Mouse (Mus musculus) cerebellum, adult 18-20 months (tissue): Measurements from ENCODE around the gene Prok2.

ENCODE experiments used
- DNase-seq, 2 experiments: peaks; one replicate each; pipeline ENCODE4 v3.0.0; 2021

The Prok2 gene

DNA sequence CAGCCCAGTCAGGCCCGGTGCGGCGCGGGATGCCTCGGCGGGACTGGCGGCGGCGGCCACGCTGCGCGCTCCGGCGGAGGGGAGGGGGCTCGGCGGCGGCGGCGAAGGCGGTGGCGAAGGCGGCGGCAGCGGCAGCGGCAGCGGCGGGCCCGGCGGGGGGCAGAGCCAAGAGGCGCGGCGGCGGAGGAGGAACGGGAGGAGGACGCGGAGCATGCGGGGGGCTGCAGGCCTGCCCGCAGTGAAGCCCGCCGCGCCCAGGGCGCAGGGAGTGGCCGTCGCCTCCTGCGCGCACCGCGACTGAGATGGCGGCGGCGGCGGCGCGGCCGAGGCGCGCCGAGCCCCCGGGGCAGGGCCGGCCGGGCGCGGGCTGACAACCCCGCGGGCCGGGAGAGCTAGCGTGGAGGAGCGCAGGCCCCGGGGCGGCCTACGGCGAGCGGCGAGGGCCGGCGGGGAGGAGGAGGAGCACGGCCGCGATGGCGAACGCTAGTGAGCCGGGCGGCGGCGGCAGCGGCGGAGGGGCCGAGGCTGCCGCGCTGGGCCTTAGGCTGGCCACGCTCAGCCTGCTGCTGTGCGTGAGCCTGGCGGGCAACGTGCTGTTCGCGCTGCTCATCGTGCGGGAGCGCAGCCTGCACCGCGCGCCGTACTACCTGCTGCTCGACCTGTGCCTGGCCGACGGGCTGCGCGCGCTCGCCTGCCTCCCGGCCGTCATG is 33.8 kb downstream of the Prok2 start, which contains the start of gene Gpr27:
Gene Gpr27, plus strand, starts transcription at position 474 of the 710 bp plus-strand sequence.
- peak; percentile 48 to 74 for DNase-seq

DNA sequence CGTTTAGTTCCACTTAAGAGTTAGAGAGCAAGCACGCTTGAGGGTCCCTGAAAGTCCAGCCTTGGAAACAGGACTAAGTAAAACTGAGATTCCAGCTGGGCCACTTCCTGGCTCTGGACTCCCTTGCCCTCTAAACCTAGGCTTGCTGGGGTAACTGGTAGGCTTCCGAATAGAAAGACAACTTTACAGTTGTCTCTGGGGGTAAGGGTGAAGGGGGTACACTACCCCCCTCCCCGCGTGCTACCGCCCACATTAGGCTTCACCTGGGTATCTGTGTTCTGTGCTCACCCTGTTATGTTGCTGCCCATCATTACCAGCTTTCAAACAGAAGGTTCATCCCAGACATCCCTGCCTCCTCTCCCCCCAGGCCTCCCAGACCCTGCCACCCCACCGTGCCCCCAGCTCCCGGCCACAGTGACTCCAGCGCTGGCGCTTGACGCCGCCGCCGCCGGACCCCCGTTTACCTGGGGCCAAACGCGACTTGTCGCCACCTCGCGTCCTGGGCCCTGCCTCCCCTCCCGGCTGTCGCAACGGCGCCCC is 34.5 kb downstream of the Prok2 start:
- DNase-seq = no peak

DNA sequence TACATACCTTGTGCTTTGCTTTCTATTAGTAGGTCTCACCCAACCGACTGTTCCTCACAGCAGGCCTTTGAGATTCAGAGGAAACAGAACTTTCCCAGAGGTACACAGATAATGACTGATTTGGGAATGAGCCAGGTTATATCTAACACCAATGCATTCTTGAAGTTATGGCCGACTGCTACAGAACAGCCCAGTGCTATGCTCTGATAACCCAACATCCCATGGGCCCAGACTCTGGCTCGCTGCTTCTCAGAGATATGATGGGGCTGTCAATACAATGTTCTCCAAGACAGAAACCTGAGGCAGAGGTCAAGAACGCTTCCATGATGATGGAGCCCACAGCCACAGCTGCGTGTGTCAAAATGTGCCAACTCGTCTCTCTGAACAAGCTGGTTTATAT is 37.7 kb downstream of the Prok2 start:
- no peak for DNase-seq

DNA sequence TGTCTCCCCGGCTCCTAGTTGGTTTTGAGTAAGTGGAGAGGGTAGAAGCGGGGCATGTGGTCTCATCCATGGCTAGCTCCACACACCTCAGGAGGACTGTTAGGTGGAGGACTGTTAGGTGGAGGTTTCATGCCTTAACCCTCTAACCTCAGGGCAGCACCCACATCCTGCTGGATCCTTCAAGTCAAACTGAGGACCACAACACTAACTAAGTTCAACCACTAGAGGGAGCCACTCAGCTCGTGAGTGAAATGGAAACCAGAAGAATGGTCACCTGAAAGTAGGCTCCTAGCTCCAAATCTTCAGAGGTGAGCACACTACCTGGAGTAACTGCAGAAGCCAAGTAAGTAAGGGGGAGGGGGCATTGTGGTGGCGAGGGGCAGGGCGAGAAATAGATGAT is 41.3 kb downstream of the Prok2 start:
- DNase-seq = no peak

DNA sequence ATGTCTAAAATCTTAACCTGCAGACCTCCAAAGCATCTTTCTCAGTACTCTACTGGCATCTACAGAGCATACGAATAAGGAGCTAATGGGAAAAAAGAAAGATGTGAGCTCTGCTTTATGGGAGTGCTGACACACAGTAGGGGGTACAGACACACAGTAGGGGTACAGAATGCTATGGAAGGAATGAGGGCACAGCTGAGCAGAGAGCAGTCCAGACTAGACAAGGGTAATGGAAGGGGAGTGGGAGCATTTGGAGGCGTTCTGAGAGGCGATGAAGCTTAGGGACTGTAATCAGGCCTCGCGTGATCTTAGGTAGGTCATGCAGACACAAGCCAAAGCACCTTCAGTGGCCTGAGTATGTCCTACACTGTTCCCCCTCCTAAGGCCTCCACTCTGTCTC is 42.2 kb downstream of the Prok2 start:
- DNase-seq = no peak

DNA sequence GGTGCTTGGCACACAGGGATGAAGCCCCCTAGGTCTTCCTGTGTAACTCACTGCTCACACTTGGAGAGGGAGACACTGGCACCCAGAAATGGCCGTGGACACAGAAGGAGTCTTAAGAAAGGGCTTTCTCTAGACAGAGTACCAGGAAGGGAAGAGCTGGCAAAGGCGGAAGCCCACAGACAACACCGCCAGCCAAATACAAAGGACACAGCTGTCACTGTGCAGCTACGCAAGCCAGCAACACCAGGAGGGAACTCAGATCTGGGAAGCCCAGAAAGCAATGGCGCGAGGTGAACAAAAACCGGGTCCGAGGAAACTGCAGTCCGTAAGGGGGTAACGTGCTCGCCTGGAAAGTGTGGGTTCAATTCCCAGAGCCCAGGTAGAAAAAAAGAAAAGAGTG is 48.1 kb downstream of the Prok2 start:
- peak in 1 of 2 experiments; percentile 24 for DNase-seq

DNA sequence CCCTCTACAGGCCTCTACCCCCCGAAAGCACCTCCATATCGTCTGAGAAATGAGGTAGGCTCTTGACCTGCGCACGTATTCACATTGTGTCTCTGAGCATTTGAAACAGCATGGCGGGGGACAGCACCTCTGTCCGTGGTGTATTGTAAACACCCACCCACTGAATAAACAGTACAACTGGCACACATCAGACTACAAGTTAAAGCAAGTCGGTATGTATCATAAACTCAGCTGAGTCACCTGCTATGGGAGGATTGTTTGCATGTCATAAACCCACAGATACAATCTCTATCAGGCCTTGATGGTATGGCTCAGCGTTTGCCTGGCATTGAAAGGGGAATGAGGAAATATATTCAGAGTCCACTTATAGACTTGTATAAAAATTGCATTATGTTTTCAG is 48.9 kb downstream of the Prok2 start:
- DNase-seq = no peak

DNA sequence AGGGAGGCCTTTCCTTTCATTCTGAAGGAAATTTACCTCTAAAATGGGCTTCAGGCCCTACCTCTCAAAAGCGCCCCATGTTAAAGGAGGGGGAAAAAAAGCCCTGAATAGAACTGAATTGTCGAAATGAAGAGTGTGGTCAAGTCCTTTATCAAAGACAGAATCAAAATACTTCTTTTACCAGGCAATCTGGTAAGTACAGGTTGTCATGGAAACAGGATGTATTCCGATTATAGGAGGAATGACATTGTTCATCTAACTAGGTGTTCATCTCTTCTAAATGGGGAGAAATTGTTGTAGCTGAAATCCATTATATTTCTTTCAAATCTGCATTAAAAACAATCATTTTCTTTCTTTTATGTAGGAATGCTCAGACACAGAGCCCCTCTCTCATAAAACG is 51.7 kb downstream of the Prok2 start:
- no peak for DNase-seq

DNA sequence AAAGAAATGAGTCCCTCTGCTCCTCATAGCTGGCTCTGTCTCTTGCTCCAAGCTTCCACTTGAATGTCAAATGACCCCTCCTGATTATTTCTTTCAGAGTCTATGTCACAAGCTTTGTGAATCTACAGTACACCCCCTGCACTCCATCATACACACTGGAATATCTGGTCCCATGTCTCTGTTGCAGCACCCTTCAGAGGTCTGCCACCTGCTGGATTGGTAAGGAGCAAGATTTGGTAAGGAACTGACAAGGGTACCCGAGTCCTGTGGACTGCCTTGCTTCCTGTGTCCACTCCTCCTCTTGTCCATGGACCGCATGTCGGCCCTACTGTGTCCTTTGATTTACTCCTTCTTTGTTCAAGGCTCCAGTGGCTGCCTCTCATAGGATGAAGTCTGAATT is 54.4 kb downstream of the Prok2 start:
- no peak for DNase-seq

DNA sequence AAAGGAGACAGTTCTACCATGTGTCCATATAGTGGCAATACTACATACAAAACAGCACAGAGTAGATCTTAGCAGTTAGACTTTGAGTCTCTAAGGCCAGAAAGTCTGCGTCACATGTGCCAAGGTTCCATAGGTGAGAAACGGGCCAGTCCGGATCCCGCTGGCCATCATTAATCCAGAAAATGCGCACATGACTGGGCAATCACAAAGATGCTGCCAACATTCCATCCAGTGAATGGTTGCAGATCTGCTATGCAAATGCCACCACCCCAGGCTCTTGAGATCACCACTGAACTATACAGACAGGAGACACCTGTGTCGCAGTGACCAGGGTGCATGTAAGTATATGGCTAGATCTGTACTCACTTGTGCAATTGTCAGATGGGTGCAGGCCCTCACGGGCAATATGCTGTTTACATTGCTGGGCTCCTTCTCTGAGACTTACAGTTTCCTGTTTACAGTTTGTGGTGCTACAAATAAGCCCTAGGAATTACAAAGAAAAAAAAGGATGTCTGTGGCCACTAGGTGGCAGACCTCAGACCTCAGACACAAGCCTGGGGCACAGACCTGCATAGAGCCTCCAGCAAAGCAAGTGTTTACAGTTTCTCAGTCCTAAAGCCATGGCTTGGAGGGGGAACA is 55.6 kb downstream of the Prok2 start:
- peak; percentile 75 to 79 for DNase-seq

DNA sequence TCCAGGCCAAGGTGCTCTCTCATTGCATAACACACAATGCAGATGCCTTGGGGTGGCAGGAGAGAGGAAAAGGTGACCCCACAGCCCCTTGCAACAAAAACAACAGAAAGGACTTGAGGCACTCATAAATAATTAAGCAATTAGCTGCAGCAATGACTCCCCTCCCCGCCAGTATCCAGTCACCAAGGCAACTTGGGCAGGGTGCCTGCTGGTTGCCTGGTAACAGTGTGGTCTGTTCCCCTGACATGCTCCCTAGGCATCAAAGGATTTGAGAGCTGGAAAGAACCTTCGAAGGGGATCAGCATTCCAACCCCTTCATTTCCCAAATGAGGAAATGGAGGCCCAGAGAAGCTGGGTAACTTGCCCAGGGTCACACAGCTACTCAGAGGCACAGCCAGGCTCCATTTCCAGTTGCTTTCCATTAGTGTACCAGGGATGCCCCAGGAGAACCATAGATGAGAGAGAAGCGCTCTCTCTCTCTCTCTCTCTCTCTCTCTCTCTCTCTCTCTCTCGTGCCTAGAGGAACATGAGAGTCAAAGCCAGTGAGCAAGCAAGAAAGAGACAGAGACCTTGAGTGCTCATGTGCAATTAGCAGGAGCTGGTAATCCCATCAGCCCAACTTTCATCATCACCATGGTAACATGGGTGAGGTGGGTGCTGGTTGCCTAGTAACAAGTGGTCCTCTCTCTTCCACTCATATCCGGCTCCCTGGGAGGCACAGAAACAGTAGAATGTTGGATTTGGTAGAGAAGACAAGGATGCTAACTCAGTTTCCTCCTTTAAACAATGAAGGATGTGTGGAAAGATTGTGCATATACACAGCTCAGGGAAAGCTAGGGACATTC is 56.5 kb downstream of the Prok2 start:
- peak; percentile 34 to 44 for DNase-seq

DNA sequence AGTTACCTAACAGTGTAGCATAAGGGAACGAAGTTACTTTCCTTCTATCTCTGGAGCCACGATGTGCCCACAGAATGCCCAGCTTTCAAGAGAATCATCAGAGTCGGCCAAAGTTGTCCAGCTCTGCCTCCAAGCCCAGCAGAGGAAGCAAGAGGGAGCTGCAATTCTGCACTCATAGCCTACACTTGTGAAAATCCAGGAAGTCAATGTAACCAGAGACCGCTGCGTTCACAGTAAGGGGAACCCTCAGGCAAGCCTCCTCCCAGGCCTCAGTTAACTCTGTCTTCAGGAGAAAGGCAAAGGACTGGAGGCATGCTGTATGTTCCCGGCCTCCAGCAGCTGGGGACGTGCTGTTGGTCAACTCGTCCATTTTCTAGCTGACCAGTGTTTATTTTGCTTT is 58.9 kb downstream of the Prok2 start:
- DNase-seq = no peak

DNA sequence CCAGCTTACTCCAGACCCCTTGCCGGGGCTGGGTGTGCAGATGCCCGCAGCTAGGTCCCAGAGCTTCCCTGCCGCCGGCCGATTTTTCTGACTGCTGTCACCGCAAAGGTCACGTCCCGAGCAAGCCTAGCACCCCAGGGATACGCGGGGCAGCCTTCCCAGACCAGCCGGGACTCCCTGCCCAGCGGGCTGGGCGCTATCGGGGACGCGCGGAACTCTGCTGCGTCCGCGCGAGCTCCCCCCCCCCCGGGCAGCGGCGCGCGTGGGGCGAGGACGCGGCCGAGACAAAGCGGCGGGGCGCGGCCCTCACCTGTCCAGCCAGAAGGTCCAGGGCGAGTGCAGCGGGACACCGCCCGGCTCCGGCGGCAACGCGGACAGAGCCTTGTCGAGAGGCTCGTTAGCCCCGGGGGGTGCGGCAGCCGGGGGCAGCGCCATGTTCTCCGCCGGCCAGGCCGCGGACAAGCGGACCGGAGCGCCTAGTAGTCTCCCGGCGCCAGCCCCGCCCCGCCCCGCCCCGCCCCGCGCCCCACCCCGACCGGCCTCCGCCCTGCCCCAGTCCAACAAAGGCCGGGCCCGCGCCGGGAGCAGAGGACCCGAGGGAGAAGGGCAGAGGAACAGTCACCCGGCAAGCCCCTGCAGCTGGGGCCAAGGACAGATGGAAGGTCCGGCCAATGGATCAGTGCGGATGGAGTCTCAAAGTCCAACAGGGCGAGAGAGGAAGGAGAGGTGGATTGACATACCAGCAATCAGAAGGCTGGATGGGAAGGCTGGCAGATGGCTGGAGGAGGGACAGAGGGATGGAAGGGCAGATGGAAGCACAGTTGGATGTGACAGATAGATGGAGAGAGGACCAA is 59.6 kb downstream of the Prok2 start, which contains the start of the genes Eif4e3 and Gm20696:
Gene Eif4e3, minus strand, starts transcription at position 454 of the 854 bp plus-strand sequence.
Gene Gm20696, minus strand, starts transcription at position 480 of the 854 bp plus-strand sequence.
- peak; percentile 88 to 93 for DNase-seq

DNA sequence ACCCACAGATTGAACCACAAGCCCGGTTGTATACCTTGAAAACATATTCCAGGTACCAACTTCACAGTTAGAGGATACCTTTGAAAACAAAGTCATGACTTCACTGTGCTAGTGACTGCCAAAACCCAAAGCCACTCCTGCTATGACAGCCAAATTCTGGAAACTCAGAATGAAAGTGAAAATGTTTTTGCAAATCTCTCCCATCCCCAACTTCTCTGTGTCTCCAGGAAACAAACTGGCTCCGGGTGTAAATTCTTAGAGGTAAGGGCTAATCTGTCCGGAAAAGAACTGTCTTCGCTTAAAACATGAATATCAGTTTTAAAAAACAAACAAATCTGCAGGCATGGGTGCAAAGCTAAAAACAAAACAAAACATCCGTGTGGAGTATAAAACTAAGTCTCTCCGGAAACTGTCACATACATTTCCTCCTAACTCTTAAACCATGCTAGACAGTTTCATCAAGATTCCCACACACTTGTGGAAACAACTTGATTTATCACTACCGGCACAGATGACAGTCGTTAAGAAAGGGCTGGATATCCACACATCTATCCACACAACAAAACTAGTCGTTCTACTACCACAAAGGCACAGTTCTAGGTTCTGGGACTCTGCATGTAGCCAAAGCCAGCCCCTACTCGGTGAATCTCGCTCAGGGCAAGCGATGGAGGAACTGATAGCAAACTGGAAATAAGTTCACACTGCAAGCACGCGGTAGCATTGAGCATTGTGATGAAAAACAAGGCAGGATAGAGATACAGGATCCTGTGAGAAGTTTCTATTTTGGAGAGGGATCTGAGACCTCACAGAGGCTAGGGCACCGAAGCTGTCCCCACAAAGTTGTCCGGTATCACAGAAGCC is 60.5 kb downstream of the Prok2 start:
- DNase-seq = no peak

DNA sequence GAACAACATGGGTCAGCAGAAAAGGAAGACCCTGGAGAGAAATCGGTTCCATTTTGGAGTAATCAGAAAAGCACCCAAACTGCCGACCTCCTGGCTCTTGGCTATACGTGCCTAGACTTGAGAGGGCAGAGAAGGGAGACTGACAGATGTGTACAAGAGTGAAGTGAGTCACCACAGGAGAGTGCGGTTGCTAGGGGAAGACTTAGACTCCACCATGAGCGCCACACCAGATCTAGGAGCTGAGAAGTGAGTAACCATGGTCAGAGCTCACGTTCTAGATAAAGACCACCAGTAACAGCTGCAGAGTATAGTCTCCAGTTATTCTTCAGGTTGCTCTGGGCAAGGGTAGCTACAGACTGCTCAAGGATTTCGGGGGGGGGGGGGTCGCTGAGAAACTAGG is 63.0 kb downstream of the Prok2 start:
- DNase-seq = no peak
